Mouse (Mus musculus) left cerebral cortex, postnatal 25 days (tissue): ENCODE results near the gene Nav3. TPM values are rescaled to one million over a fixed set of nuclear protein-coding genes. Genes with fewer than 3 reads are reported as not detected.
"Not testable (repeated sequence)": the region's sequence is repeated elsewhere in the genome, so short reads cannot be mapped to it uniquely, and the experiment has no call there.

Experiments used
- DNase-seq, 2 experiments: peaks; one replicate each; pipeline ENCODE4 v3.0.0; 2022; ENCODE audit warnings: low spot score in 2 of 2, mixed read lengths in 1 of 2
- intact Hi-C: fragments of 180-260 bp; cut with DNase I; formaldehyde crosslinking; loops from one replicate; pipeline ENCODE4 v1.15.1; 2025
- total RNA-seq, 2 experiments: library from RNA; stranded (reverse); gene quantifications; 2 replicates each; pipeline ENCODE4 v1.2.3; 2021

Gene Nav3
- total RNA-seq, 2 experiments from 2014 or later, result 167 to 170 TPM

- intact Hi-C loops, result loop anchor here (10.0 kb wide), 1 partner anchor 622 kb away; no protein-coding TSS in a partner anchor
- DNase-seq, result no peak
Measured at GRCm38 (mm10) chr10:110112669-110113458, 343.1 kb downstream of the Nav3 start.

DNA sequence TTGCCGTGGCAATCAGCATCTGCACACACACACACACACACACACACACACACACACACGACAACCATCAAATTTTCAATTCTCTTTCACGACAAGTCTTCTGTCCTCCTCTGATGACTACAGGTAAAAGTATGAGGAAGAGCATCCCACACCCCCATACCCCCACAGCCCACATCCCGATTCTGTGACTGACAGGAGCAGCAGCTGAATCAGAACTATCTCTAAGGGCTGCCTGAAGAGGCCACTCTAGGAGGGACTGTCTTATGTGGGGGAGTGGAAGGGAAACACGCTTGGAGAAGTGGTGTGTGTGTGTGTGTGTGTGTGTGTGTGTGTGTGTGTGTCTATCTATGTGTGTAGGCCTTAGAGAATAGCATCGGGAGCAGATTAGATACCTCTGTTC, 352.7 kb downstream of the Nav3 start:
- DNase-seq, result no peak
- intact Hi-C loops, result no loop called here

DNA sequence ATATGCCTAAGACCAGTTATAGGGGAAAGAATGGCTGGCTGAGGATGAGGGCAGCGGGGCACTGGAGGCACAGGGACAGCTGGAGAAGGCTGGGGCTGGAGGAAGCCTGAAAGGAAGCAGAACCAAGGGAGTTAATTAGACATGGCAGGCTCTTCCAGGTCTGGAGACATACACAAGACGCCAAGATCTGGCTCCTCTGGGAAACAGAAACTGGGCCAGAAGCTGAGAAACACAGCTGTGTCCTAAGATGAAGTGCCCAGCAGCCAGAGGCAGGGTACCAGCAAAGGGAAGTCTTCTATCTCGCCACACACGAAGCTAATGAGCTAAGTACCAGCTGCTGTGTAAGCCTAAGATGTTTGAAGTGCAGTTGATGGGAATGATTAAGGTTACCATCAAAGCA, 353.8 kb downstream of the Nav3 start:
- intact Hi-C loops, result no loop called here
- DNase-seq, result no peak

DNA sequence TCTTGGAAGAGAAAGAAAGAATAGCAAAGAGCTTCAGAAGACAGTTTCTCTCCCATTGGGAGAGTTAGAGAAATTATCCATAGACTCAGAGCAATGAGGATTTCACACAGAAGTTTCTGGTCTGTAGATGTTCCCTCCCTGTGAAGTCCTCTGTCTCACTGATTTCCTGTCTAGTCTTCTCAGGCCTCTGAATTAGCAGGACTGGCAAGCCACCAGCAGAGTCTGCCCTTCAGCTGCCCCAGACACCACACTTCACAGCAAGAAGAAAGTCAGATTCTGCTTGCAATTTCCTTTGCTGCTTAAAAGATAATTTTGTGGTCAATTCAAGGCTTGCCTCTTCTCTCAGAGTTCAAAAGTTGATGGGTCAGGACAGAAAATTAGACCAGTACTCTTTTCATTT, 361.6 kb downstream of the Nav3 start:
- intact Hi-C loops, result no loop called here
- no peak for DNase-seq

DNA sequence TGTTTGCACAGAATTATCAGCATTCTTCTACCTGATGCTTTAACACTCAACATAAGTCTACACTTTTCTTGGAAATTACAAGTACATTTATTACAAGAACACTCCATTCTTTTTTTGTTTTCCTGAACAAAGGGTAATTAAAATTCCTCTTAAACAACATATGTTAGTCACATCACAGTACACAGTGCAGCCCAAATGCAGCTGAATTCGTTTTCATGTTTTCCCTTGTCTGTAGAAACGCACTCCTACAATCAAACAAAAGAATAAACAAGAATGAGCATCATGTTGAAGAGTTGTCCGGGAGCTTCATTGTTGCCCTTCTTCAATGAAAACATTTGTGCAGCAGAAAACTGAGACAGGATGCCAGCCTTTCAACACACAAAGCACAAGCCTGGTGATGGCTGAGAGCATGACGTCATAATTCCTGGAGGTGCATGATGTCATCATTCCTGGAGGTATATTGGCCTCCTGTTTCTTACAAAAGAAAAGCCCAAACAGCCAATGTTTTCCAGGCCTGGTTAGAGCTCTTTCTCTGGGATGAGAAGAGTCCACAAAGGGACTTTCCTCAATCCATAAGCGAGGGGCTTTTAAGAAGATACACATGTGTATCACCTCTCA, 367.5 kb downstream of the Nav3 start:
- no peak for DNase-seq
- intact Hi-C loops, result no loop called here

GRCm38 (mm10) chr10:110085903-110086302, 370.1 kb downstream of the Nav3 start:
- DNase-seq, result no peak
- intact Hi-C loops, result loop anchor here (1.0 kb wide), 1 partner anchor 166 kb away; no protein-coding TSS in a partner anchor

- intact Hi-C loops, result loop anchor here (1.0 kb wide), 1 partner anchor 165 kb away; no protein-coding TSS in a partner anchor
- peak; percentile 42 to 62 for DNase-seq
Measured at GRCm38 (mm10) chr10:110085156-110085555, 370.8 kb downstream of the Nav3 start.

DNA sequence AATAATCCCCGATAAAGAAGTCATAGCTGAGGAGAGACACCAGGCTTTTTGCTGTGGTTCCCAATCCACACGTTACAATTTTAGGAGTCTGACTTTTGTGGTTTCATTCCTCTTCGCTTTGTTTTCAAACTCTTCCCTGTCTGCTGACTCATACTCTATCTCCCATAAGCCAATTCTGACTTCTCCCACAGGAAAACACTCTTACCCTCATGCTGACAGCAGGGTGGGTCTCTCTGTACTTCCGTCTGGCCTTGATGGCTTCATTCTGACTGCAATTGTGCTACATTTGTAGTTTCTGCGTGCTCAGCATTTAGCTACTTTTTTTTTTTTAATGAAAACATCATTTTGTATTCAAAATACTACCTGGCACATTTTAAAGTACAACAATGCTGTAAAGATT, 379.4 kb downstream of the Nav3 start:
- intact Hi-C loops, result no loop called here
- DNase-seq, result peak in 1 of 2 experiments; percentile 23

GRCm38 (mm10) chr10:110072355-110072754, 383.6 kb downstream of the Nav3 start:
- DNase-seq, result peak in 1 of 2 experiments; percentile 62
- intact Hi-C loops, result no loop called here

DNA sequence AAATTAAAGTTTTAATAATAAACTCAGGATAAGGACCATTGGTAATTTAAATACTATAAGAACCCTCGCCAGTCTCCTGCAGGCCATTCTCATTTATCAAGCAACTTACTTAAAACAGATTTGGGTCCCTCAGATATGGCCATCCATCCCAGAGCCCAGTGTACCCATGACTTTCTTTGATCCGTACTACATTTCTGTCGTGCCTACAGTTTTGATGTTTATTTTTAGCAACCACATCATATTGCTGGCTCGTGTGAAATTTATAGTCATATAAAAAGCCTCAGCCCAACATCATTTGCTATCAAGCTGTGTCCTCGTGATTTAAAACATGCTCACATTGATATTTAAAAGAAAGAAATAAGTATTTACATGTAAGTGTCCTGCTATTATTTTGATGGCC, 394.8 kb downstream of the Nav3 start:
- DNase-seq, result no peak
- intact Hi-C loops, result no loop called here

- DNase-seq, result no peak
- intact Hi-C loops, result loop anchor here (5.0 kb wide), 1 partner anchor 40 kb away; no protein-coding TSS in a partner anchor
Measured at GRCm38 (mm10) chr10:110037547-110037946, 418.5 kb downstream of the Nav3 start.

DNA sequence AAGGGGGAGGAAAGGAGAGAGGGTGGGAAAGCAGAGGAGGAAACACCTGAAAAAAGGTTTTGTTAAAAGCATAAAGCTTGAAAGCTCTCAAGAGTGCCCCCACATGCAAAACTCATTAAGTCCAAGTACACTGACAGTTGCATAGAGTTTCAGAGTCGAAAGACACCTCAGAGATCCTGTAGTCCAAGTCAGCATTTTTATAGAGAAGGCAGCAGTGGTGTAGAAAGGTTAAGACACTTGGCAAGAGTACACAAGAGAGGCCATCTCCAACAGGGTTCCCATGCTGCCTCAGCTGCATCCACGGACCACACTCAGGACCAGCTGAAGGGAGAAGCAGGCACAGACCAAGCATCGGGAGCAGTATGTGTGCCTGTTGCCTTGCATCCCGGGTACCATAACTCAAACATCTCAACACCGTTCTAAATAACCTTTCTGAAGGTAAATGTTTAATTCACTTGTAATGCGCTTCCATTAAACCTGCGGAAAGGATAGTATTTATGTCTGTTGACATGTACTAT, 421.4 kb downstream of the Nav3 start:
- intact Hi-C loops, result loop anchor here (5.0 kb wide), 1 partner anchor 37 kb away; no protein-coding TSS in a partner anchor

DNA sequence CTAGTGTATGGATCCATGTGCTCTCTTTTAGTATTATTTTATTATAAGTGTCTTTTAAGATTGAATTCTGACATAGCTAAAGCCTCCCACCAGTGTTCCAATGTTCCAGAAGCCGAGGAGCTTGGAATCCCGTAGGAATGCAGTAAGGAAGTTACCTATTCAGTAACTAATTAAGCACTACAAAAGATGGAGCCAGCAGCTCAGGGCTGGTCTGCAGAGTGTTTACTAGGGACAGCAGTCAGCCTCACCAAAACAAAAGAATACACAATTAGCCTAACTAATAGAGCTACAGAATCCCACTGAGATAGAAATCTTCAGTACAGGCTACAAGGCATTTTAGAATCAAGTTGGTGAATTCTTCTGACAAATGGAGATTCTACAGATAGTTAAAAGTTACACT, 431.1 kb downstream of the Nav3 start:
- DNase-seq, intact Hi-C loops: not testable (repeated sequence)

More for the DNA sequence above, 421.4 kb downstream of the Nav3 start:
- DNase-seq, result no peak

- intact Hi-C loops, result no loop called here
- no peak for DNase-seq
Measured at GRCm38 (mm10) chr10:110022100-110022499, 433.9 kb downstream of the Nav3 start.

DNA sequence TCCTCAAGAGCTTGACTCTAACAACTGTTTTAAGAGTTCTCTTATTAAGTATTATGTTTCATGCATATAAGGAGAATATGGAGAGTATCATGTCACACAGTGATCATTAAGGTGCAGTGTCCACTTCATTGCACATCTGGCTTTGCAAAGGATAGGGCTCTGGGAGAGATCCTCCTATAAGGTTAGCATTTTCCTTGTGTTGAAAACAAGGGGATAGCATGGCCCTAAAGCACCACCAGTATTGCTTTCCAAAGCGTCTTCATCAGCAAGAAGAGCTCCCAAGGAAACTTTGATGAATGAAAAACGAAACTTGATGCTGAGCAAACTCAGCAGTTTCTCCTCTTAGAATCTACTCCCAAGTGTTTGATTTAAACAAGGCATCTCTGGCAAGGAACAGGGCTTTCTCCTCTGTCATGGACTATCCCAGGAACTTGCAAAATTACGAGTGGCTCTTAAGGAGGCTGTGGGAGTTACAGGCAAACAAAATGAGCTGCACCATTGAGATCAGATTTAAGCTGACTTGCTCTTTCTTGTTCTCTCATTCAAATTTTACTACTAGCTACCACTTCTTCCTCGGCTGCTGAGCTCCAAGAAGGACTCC, 436.6 kb downstream of the Nav3 start:
- intact Hi-C loops, result no loop called here
- no peak for DNase-seq

GRCm38 (mm10) chr10:110001328-110001727, 454.7 kb downstream of the Nav3 start:
- intact Hi-C loops, DNase-seq: not testable (repeated sequence)

DNA sequence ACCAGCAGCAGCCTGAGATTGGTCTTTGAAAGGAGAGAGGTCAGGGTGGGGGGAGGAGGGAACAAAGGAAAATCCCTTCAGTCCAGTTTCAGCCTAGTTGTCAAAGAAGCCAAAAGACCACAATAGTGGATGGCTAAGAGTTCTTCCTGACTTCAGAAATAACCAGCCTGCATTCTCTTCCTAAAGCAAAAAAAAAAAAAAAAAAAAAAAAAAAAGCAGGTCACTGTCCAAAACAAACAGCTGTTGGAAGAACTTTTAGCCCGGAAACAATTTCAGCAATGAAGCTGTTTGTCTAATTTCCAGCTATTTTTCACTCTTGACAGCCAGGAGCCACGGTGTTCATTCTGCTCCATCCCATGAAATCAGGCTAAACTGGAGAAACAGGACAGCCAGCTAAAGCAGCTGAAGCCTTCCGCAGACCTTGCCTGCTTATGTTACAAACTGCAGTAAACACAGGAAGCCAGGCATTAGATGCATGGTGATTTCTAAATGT, 455.2 kb downstream of the Nav3 start:
- intact Hi-C loops, result no loop called here
- no peak for DNase-seq

GRCm38 (mm10) chr10:109999904-110000303, 456.1 kb downstream of the Nav3 start:
- intact Hi-C loops, result loop anchor here (5.0 kb wide), 1 partner anchor 37 kb away; no protein-coding TSS in a partner anchor
- no peak for DNase-seq

DNA sequence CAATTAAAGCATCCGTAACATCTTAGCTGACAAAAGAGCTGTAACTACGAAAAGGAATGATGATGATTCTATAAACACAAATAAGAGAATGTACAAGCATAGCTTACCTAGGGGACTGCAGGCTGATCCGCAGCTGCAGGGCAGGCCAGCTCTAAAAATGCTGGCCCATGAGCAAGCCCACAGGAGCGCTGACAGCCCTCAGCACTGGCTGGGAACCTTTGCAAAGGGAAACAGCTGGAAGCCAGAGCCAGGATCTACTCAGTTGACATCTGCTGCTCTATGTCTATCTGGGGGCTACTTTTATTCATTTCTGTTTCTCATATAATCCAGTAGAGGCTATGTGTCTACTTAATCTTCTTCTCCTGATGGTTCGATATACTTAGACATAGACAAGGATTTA, 461.7 kb downstream of the Nav3 start:
- intact Hi-C loops, result no loop called here
- DNase-seq, result no peak
